Mouse (Mus musculus) left cerebral cortex, adult 9 months (tissue): ENCODE measurements around the gene Trmt10c.
A peak's percentile ranks its signal among the peaks of the same experiment; 100 is the strongest.
"Not testable (repeated sequence)": the region's sequence is repeated elsewhere in the genome, so short reads cannot be mapped to it uniquely, and the experiment has no call there.

Experiments
- DNase-seq, 2 experiments: peaks; one replicate each; pipeline ENCODE4 v3.0.0; 2022; ENCODE audit warnings: low spot score in 2 of 2

Trmt10c gene

GRCm38 (mm10) chr16:56048038-56048437 is 10.4 kb upstream of the Trmt10c start, which contains the start of gene Senp7:
TSS of gene Senp7 (plus strand) at chr16:56048338.
- DNase-seq, result not testable (repeated sequence)

GRCm38 (mm10) chr16:56038090-56038489 is 471 bp upstream of the Trmt10c start:
- no peak for DNase-seq

GRCm38 (mm10) chr16:56036501-56036900 is 1.1 kb downstream of the Trmt10c start:
- DNase-seq, result no peak

GRCm38 (mm10) chr16:56034566-56034965 is 3.1 kb downstream of the Trmt10c start:
- no peak for DNase-seq

GRCm38 (mm10) chr16:56029661-56030082 is 7.9 kb downstream of the Trmt10c start, which contains the start of gene Pcnp:
TSS of gene Pcnp (minus strand) at chr16:56029739.
- DNase-seq, result peak; percentile 91 to 97

GRCm38 (mm10) chr16:56028722-56029551 is 8.7 kb downstream of the Trmt10c start:
- no peak for DNase-seq

GRCm38 (mm10) chr16:56027854-56028629 is 9.6 kb downstream of the Trmt10c start:
- DNase-seq, result no peak

- no peak for DNase-seq
Observed at GRCm38 (mm10) chr16:56019660-56020059, 18.0 kb downstream of the Trmt10c start.

- DNase-seq, result no peak
Observed at GRCm38 (mm10) chr16:56014076-56014475, 23.5 kb downstream of the Trmt10c start.

- DNase-seq, result no peak
Observed at GRCm38 (mm10) chr16:56012789-56013743, 24.6 kb downstream of the Trmt10c start.

GRCm38 (mm10) chr16:56008862-56009261 is 28.8 kb downstream of the Trmt10c start:
- no peak for DNase-seq

- no peak for DNase-seq
Observed at GRCm38 (mm10) chr16:56006798-56007197, 30.8 kb downstream of the Trmt10c start.

- no peak for DNase-seq
Observed at GRCm38 (mm10) chr16:55994235-55994634, 43.4 kb downstream of the Trmt10c start.

GRCm38 (mm10) chr16:55990311-55990710 is 47.3 kb downstream of the Trmt10c start:
- no peak for DNase-seq

GRCm38 (mm10) chr16:55986001-55986400 is 51.6 kb downstream of the Trmt10c start:
- no peak for DNase-seq
